Mouse (Mus musculus) kidney, adult 9 months (tissue): ENCODE results near the gene Prkar2b.
A peak's percentile ranks its signal among the peaks of the same experiment; 100 is the strongest.

Experiments
- DNase-seq: peaks from one replicate; pipeline ENCODE4 v3.0.0; 2022

Prkar2b gene

DNA sequence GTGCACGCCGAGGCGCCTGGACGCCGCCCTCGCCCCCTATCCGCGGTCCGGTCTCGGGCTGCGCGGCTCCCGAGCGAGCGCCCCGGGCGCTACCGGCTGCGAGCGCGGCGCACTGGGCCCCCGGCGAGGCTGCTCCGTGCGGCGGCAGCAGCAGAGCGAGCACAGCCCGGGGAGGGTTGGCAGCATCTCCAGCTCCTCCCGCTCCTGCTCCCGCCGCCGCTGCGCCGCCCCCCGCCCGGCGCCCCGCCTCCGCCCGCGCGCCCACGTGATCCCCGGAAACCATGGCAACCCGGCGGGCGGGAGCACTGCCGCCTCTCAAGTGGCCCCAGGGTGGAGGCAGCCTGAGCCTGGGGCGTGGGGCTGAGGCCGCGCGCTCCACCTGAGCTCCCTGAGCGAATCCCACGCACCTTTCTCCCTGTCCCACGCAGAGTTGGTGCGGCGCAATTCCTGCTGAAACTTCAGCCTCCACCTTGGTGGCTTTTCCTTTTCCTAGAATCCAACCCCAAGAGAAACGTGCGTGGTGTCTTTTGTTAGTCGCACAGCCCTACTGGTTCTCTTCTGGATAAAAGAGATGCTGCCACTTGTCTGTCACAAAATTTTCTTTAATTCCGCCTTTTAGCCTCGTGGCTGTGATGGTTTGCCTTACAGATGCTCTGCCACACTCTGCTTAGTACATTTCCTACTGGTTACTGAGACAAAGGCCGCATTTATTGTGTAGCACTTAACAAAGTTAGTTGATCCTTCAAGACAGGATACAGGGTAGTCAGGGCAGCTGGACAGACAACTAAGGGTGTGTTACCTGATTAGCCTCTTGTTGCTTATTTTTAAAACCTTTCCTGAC, at the start of gene Prkar2b:
Gene Prkar2b (minus strand): TSS at position 207 of the 841 bp plus-strand sequence.
- peak; percentile 76 for DNase-seq

DNA sequence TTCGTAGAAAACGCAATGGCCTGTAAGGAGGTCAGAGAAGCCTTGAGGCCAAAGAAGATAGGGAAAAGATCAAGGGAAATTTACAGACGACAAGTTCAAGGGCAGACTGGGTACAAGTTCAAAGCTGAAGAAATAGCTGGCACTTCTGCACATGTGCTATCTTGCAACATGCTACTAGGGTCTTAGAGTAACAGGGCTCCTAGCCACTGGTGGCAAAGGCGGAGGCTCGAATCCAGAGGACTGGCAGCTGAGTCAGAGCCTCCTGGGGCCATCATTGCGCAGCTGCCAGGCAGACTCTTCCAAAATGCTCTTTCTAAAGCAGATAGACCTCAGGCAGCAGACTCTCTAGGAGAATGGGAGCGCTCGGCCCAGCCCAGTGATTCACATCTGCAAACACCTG, 48.1 kb upstream of the Prkar2b start:
- DNase-seq: no peak

DNA sequence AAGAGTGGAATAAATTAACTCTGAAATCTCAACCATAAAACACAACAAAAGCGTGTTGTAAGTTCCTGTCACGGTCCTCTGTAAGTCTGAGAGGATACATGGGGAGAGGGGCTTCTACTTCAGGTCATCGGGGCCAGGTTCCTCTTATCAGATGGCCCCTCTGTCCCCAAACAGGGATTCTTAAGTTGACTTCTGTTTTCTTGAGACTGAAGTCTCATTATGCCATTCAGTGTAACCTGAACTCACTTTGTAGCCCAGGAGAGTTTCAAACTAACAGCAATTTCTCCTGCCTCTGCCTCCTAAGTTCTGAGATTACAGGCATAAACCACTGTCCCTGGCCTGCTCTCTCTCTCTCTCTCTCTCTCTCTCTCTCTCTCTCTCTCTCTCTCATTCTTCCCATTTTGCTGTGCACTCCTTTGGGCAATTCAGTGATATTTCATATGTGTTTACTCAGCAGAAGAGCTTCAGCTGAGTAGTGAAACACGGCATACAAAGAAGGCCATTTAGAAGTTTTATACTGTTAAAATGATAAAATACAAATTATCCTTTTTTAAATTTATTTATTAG, 43.9 kb upstream of the Prkar2b start:
- no peak for DNase-seq

DNA sequence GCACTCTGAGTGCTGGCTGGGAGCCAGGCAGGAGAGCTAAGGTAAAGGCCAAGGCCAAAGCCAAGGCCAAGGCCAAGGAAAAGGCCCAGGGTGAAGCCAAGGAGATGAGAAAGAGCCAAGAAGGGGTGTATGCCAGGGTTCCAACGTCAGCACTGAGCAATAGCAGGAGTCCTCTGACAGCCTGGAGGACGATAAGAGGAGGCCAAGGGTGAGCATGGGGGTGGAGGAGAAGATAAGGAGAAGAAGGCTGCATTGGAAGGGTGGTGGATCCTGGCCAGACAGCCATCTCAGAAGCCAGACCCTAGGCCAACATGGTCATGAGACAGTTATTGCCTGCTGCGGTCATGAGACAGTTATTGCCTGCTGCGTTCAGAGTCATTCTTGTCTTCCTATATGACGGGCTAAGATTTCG, 43.4 kb upstream of the Prkar2b start:
- DNase-seq: no peak

DNA sequence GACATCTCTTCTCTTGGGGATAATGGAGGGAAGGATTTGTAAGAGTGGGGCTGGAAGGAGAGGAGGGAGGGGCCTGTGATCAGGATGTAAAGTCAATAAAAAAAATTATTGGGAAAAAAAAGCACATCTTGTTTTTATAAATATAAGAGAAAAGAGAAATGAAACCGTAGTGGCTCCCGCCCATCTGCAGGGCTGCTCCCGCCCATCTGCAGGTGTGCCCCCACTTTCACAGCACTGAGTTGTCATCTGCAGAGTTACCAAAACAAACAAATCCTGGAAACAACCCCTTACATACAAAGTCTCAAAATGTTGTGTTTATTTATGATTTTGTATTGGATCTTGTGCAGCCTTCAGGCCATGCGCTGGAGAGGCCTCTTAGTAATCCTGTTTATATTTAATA, 40.2 kb upstream of the Prkar2b start:
- no peak for DNase-seq

DNA sequence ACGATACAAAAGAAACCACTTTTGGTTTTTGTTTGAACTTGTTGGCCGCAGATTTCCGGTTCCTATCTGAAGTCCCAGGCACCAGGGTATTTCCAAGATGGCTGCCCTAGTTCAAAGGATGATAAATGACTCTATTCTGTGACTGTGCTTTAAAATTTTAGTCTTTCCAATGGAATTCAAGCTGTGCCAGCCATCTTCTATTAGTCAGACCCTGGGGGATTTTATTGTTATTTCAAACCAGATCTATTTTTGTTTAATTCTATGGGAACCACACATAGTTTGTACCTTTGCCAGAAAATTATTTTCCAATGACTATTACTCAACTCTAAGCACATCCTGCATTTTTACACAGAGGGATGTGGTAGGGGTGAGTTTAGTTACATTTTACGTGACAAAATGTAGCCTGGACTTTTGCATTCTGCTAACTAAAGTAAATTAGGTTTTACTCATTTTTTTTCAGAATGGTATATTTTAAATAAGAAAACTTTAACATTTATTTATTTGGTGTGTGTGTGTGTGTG, 38.6 kb upstream of the Prkar2b start:
- DNase-seq: no peak

DNA sequence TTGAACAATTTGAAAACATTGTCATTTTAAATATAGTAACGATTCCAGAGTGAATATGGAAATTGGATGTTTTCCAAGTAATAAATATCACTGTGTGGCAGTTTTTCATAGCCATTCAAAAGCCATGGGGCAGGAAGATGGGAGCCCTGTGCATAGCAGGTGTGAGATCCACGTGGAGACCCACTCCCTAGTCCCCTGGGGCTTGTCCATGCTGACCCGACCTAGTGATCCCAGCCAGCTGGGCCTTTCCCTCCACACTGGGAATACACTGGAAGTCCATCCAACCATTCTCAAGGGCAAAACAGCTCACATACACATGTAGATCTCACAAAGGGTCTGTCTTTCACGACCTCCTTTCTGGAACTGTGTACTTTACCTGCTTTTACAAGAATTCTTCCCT, 37.5 kb upstream of the Prkar2b start:
- no peak for DNase-seq

DNA sequence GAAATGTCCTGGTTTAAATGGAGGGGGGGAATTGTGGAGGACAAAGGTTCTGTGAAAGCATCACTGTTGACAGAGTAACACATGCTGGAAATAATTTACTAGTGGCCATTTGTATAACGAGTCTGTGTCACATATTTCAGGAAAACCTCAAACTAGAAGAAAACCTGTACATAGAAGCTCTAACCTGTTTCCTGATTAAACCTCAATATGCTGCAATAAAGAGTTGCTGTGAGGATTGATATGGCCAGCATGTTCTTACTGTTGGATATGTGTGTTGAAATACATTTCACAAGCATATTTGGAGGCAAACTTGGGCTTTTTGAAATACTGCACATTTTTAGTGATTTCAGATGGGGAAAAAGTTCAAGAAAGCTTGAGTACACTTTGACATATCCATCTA, 36.0 kb upstream of the Prkar2b start:
- DNase-seq: no peak

DNA sequence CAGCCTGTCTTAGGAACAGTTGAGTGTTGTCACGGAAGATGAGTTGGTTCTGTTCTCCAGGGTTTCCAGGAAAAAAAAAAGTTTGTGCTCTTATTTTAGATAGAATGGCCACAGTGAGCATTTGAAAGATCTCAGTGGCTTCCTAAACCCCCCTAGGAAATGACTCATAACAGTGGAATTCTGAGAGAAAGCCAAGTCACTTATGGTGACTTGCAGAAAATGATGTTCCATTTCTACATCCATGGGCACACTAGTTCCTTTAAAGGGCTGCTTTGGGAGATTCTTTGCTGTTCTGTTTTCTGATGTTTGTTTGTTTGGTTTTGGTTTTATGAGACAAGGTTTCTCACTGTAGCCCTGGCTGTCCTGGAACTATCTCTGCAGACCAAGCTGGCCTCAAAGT, 34.1 kb upstream of the Prkar2b start:
- no peak for DNase-seq

DNA sequence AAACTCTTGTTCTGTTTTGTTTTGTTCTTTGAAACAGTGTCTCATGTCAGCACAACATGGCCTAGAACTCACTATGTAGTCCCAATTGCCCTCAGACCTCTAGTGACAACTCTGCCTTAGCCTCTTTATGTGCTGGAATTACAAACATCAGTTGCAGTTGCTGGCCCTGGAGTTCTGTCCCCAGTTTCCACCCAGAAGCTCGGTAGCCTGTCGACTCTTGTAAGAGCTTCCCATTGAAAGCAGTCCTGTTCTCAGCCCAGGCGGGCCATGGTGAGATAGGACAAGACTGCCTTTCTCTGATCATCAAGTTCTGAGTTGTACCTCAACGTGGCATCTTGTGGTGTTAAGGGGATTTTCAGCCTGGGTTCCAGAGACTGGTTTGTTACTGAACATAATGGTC, 31.4 kb upstream of the Prkar2b start:
- no peak for DNase-seq

DNA sequence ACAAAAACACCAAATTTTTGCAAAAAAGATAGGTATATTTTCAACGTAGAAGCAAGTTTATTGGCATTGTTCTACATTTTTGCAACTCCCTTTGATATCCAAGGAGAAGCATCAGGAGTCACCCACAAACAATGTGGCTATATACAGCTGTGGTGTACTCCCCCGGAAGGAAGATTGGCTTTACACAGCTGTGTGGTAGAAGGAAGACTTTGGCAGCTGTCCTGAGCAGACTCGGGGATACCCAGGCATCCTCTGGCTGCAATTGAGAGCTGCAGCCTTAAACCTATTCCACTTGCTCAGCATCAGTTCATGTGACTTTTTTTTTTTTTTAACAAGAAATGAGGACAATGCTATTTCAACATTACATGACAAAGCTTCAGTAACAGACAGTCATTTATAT, 27.5 kb upstream of the Prkar2b start:
- DNase-seq: no peak

DNA sequence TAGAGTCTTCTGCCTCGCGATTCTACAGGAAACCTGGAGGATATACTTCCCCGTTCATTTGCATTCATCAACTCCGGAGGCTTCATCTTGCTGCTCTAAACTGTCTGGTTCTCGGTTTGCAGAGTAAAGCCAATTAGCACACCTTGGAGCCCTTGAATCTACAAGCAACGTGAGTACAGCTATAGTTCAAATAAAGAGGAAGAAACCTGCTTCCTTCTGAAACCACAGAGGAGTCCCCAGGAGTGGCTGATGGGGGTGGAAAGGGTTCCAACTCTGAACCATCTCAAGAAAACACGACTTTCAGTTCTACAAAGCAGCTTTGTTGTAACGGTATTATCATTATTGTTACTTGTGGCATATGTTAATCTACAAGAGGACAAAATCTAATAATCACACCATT, 26.2 kb upstream of the Prkar2b start:
- no peak for DNase-seq

DNA sequence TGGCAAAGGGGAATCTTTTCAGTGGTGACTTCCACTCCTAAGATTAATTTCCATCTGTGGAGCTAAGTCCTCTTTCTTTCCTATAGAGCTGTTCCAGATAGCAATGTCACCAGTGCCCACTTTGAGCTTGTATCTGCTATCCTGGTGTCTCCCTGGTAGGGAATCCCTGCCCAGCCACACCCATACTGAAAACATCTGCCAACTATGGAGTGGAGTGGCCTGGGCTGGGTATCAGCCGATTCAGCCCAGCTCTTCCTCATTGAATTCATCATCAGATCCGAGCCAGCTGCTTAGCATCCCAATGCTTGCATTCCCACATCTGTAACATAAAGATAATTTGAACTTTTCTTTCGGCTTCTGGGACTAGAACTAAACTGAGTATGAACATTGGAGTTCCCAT, 25.8 kb upstream of the Prkar2b start:
- no peak for DNase-seq

DNA sequence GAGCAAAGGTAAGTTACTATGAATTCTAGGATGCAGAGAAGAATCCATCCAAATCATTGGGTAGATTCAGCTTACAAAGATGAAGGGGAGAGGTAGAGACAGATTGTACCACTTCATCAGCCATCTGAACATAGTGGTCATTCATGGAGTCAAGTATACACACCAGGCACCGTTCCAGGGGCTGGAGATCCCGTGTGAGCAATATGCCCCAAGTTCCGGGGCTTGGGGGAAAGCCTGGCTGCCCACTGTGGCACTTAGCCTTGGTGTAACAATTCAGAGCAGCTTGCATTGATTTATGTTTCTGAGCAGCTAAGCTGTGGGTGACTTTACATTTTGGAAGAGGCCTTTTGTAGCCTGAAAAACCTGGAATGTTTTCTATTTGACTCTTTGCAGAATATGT, 24.8 kb upstream of the Prkar2b start:
- DNase-seq: no peak

DNA sequence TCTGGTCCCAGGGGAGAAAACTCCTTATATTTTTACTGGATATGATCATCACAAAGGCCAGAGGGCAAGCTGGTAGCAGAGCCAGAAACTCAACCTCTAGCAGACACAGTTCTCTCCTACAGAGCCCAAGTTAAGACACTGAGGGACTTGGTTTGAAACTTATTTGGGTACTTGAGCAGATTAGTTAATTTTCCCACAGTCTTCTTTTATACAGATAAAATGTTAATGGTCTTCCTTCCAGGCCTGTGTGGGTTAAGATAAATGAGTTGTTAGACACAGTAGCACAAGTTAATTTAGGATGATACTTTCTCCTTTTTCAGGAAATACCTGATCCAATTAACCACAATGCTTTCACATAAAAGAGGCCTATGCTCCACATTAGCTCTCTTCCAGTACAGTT, 24.1 kb upstream of the Prkar2b start:
- no peak for DNase-seq

DNA sequence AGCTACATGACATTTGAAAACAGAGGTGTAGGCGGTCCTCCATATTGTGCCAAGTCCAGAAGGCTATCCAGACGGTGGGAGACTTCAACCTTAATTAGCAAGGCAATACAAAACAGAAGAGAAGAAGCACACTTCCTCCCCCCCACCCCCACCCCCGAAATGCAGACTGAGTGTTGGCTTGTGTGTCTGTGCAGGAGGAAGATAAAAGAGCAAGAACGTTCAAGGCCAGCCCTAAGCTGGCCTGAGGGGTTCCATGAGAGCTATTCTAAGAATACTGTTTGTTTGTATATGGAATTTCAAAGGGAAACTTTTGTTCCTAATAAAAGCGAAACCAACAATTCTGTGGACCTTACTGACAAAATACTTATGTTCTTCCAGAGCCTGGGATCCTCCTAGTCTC, 23.5 kb upstream of the Prkar2b start:
- no peak for DNase-seq

DNA sequence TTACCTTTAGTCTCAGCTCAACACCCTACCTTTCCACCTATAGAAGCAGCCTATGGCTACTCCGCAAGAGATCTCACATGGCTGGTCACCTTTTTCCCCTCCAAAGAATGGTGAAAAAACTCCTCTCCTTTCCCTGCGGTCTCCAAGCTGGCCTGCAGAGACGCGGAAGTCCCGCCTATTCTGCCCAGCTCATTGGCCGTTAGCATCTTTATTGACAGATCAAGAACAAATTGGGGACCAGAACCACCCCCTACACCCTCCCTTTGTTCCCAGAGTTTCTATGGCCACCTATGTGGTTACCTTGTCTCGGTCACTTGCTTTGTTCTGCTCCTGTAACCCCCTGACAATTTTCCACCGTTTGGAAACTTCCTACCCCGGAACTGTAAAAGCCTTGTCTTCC, 19.6 kb upstream of the Prkar2b start:
- DNase-seq: no peak

DNA sequence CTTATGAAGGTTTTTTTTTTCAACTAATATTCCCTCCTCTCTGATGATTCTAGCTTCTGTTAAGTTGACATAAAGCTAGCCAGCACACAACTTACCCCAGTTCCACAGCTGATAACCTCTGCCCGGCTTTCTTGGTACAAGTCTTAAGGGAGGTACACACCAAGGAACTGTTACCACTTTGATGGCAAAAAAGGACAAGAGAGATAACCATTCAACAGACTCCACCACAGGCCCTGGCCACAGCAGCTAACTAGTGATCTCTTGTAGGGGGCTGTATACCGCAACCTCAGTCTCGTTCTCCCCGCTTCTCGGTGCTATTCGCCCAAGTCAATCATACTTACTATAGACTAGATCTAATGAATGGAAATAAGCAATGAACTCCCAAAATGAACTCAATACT, 16.3 kb upstream of the Prkar2b start:
- DNase-seq: no peak

DNA sequence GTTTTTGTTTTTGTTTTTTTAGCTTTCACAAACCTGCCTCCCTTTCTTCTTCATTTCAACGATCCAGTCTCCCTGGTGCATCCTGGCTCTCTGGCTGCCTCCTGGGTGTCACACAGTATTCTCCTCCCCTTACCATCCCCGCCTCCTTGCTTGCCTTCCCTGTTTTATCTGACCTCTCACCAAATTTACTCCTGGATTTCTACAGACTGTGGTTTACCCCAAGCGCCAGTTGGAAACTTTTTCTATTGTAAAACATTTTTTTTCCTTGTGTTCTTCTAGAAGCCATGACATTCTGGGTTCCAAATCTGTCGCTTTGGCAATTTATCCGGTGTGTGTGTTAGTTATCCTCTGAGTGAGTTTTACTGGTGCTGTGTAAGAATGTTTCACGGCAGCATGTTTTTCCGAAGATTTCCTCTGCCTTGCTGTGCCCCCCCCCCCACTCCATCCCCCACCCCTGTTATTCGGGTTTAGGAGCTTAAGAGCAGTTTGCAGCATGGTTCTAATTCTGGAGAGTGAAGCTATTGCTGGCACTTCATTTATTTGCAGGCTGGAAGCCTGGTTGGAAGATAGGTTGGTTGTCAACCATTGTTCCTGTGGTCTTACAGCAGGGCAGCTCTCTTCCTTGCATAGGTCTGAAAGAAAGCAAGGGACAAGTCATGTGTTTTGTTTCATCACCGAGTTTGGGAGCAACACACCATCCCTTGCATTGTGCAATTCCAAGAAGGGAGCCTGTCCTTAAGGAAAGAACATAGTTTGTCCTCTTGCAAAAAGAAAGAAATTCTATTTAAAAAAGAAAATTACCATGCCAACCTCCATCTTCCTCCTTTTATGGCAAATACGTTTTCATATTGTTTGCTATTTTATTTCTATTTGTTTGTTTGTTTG, 15.0 kb upstream of the Prkar2b start:
- no peak for DNase-seq

DNA sequence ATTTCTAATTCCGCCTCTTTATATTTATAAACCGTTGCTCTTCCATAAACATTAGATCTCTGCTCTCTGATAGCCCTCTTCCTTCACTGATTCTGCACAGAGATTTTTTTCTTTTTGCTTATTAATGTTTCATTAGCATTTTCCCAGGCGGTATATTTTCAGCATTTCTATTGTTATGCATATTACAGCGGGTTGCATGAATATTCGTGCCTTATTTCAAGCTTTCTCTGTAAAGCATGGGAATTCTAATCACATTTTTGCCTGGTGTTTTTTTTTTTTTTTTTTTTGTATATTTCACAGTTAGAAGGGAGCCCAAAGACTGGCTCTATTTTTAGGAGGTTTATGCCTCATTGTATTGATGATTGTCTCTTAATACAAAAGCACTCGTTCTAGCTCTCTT, 13.2 kb upstream of the Prkar2b start:
- no peak for DNase-seq

DNA sequence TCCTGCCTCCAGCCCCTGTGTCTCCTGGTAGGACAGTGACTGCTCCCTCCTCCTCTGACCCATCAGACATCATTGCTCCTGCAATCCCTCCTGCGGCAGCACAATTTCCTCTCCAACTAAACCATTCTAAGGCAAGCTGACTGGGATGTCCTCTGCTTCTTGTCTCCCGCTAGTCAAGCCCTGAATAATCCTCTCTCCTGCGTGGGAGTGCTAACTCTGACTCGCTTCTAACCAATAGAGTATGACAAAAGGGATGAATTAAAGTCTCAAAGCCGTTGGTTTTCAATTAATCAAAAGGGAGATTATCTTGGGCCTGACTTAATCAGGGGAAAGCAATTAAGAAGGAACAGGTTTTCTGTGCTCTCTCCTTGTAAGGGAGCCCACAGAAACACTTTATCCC, 4.9 kb upstream of the Prkar2b start:
- no peak for DNase-seq

DNA sequence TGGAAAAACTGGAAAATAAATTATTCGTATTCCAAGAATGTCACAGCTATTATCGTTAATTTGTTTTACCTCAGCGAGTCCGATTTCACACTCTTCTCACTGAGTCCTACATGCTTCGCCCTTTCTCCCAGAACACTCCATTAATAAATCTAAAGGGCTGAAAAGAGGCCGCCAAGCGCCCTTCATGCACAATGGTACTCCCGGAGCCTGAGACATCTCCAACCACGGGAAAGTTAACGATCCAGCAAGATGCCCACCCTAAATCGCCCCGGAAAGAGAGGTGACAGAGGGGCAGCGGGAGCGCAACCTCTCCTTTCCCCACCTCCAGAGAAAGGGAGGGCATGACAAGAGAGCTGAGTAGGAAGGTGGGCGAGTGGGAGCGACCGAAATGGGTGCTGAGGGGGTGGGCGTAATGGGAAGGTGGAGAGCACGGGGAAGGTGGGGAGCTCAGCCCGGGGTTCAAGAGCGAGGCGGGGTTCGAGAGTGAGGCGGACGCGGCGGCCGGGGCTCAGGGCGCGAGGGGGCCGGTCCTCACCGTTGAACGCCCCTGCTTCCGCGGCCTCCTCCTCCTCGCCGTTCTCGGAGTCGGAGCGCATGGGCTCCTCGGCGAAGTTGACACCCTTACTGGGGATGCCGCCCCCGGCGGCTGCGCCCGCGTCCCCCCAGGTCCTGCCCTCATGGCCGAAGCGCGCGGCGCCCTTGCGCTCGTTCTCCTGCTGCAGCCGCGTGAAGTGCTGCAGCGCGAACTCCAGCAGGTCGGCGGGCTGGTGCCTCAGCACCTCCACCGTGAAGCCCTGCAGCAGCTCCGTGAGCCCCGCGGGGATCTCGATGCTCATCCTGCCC, 628 bp downstream of the Prkar2b start:
- DNase-seq: no peak

DNA sequence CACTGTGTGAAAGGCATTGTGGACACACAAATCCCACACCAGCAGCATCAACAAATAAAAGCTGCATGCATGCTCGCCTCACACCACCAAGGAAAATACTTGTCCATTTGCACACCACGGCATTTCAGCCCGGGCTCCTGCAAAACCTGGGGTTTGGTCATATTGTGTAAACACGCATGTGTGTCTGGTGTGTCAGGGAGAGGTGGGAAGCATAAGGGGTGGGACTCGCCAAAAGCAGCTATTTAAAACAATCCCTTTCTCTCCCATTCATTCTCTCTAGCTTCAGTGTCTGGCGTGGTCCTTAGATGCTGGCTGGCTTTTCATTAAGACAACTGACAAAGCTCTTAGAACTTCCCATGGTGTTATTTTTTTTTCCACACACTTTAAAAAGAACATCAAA, 1.4 kb downstream of the Prkar2b start:
- no peak for DNase-seq
